Mouse (Mus musculus): ENCODE results near the gene Zfp626.
"Not testable (repeated sequence)": the region's sequence is repeated elsewhere in the genome, so short reads cannot be mapped to it uniquely, and the experiment has no call there.

The Zfp626 gene

DNA sequence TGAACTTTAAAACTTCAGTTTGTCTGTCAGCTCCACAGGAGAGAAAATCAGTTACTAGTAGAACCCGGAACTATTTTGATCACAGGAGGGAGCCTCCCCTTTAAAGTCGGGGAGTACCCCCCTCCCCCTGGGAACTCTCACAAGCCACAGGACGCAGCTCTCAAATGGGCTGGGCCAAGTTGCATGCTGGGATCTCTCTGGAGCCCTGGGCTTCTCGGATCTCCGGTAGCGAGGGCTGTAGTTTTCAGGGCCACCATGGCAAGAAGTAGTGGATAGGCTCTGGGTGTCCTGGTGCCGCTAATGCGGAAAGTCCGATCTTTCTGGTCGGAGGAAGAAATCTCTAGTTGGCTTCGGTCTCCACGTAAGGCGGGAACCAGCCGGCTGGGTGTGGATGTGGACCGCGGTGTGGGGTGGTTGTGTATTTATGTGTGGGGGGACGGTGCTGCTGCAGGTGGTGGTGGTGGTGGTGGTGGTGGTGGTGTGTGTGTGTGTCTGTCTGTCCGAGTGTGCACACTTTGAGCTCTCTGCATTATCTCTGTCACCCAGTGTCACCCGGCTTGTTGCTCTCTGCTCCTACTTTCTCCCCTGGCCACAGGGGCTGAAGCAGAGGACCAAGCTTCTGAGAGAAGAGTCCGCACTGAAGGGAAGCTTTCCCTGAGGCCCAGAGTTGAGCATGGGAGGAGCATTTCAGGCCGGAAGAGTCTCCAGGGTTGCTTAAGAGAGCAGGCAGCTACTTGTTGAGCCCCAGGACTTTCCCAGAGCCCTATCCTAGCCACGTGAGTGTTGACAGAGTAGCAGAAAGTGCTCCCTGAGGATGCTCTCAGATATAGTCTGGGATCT is 53.6 kb downstream of the Zfp626 start:
- no peak for DNase-seq (ENCODE audit: low read depth, low spot score)

DNA sequence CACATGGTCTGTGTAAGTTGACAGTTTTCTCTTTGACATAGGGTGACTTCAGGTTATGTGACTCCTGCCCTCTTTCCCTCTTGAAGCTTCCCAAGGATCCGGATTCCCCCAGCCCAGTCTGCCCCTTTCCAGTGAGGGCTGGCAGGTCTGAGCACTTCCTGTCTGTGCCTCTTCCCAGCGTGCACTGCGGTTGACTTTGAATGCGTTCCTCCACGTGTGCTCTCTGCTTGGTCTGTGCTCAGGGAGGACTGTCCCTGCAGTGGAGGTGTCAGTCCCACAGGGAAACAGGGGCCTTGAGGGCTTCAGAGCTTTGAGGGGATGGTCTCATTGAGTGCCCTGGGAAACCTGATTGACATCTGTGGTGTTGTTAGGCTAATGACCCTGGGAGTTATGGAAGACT is 55.6 kb downstream of the Zfp626 start:
- not testable (repeated sequence) for DNase-seq (ENCODE audit: low read depth, low spot score)

All from brain, embryonic 18.5 days (tissue).